Mouse (Mus musculus) hindbrain, embryonic 11.5 days (tissue): ENCODE data around the gene Kcne4. TPM values are rescaled to one million over a fixed set of nuclear protein-coding genes. Genes with fewer than 3 reads are reported as not detected.
"Not testable (repeated sequence)": the region's sequence is repeated elsewhere in the genome, so short reads cannot be mapped to it uniquely, and the experiment has no call there.

Experiments
- ATAC-seq: fragments of 200-750 bp; cut with Nextera tagmentation; 2 replicates; pipeline ENCODE4 v1.8.0; 2017; ENCODE audit warnings: mild to moderate bottlenecking, moderate TSS enrichment, moderate library complexity; ENCODE audit not compliant: low FRiP score
- DNase-seq: peaks from one replicate; pipeline ENCODE4 v3.0.0-alpha.2; 2015; ENCODE audit warnings: low spot score
- H3K27ac ChIP-seq: fragments of 300-500 bp; sonication (generic); 2 replicates; pipeline ENCODE4 v1.5.1; 2014; ENCODE audit warnings: mild to moderate bottlenecking, low read depth, low read length
- H3K27me3 ChIP-seq: fragments of 300-500 bp; sonication (generic); 2 replicates; pipeline ENCODE4 v1.6.1; 2014; ENCODE audit warnings: mild to moderate bottlenecking, low read length, moderate library complexity, mixed read lengths; ENCODE audit not compliant: control insufficient read depth, insufficient read depth
- H3K36me3 ChIP-seq: fragments of 300-500 bp; sonication (generic); 2 replicates; pipeline ENCODE4 v1.6.1; 2014; ENCODE audit warnings: mild to moderate bottlenecking, low read length, moderate library complexity, mixed read lengths; ENCODE audit not compliant: control insufficient read depth, insufficient read depth
- H3K4me1 ChIP-seq: fragments of 300-500 bp; sonication (generic); replicated peaks from 2 replicates; pipeline ENCODE4 v1.6.1; 2014; ENCODE audit warnings: low read length, mixed read lengths; ENCODE audit not compliant: control insufficient read depth, insufficient read depth
- H3K4me2 ChIP-seq: fragments of 300-500 bp; sonication (generic); replicated peaks from 2 replicates; pipeline ENCODE4 v1.6.1; 2014; ENCODE audit warnings: mild to moderate bottlenecking, low read depth, low read length
- H3K4me3 ChIP-seq: fragments of 300-500 bp; sonication (generic); 2 replicates; pipeline ENCODE4 v1.5.1; 2014; ENCODE audit warnings: low read depth, low read length
- H3K9ac ChIP-seq: fragments of 300-500 bp; sonication (generic); 2 replicates; pipeline ENCODE4 v1.6.1; 2014; ENCODE audit warnings: low read depth, low read length
- H3K9me3 ChIP-seq: fragments of 300-500 bp; sonication (generic); 2 replicates; pipeline ENCODE4 v1.6.1; 2016; ENCODE audit warnings: low read length; ENCODE audit not compliant: control insufficient read depth
- WGBS: fragments of 180-500 bp; shearing (Covaris S2); extraction: QIAGEN DNeasy Blood & Tissue Kit; methylation state at CpG from one replicate; pipeline ENCODE4 v1.1.7; 2014; 5-methylcytosine and 5-hydroxymethylcytosine counted together
- polyA plus RNA-seq: library from polyadenylated mRNA; unstranded; fragments of >200 nt; fragmentation: Nextera tagmentation; extraction: Ambion mirVana; gene quantifications from 2 replicates; pipeline ENCODE4 v1.2.1, GENCODE M21; 2014

Kcne4 gene
- 0.74 and 1.3 TPM in 2 replicates for polyA plus RNA-seq

GRCm38 (mm10) chr1:78816639-78817038 lies at the start of gene Kcne4:
TSS of gene Kcne4 (plus strand) at chr1:78816758.
- WGBS: 77% methylated on average over 10 of the region's 10 CpGs
- no peaks in the 10 kb centered on the region for H3K36me3 ChIP-seq
- no peak within 1 kb of the TSS for H3K9ac ChIP-seq
- H3K27ac ChIP-seq: no peak within 1 kb of the TSS
- DNase-seq: no peak
- H3K4me2 ChIP-seq: no peak within 1 kb of the TSS
- no peaks in the 10 kb centered on the region for H3K27me3 ChIP-seq
- no peaks in the 10 kb centered on the region for H3K4me1 ChIP-seq
- H3K9me3 ChIP-seq: no peaks in the 10 kb centered on the region
- no peak within 1 kb of the TSS for H3K4me3 ChIP-seq
- no peak for ATAC-seq

DNA sequence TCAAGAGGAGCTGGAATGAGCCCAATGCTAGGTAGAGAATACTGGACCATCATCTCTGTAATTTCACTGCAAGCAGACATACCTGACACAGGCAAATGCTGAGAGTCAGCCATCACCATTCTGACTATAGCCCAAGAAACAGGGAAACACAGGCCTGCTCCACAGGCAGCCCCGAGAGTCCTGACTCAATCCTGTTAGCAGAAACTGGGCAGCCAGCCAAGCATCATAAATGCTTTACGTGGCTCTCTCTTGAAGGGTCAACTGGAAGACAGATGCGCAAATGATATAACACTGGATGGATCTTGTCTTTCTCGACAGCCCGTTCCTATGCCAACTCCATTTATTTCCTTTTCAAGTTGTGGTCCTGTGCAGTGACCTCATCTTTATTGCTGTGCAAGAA lies 34.7 kb upstream of the Kcne4 start:
- Histone ChIP-seq H3K27me3 (no peaks in the 10 kb centered on the region), H3K4me1 (no peaks in the 10 kb centered on the region), H3K9me3 (no peaks in the 10 kb centered on the region), H3K9ac (no peak overlapping the region), H3K4me2 (no peak overlapping the region), H3K36me3 (no peaks in the 10 kb centered on the region), H3K4me3 (no peak overlapping the region), H3K27ac (no peak overlapping the region)
- DNase-seq (peak; percentile 43), ATAC-seq (no peak)
- WGBS: 76% methylated on average over 5 of the region's 5 CpGs

GRCm38 (mm10) chr1:78784936-78785335 lies 31.6 kb upstream of the Kcne4 start:
- H3K4me1 ChIP-seq, H3K27me3 ChIP-seq, ATAC-seq, DNase-seq, H3K9me3 ChIP-seq, H3K36me3 ChIP-seq, H3K9ac ChIP-seq, H3K4me3 ChIP-seq, H3K4me2 ChIP-seq, H3K27ac ChIP-seq: not testable (repeated sequence)
- WGBS: 93% methylated on average over 9 of the region's 9 CpGs

DNA sequence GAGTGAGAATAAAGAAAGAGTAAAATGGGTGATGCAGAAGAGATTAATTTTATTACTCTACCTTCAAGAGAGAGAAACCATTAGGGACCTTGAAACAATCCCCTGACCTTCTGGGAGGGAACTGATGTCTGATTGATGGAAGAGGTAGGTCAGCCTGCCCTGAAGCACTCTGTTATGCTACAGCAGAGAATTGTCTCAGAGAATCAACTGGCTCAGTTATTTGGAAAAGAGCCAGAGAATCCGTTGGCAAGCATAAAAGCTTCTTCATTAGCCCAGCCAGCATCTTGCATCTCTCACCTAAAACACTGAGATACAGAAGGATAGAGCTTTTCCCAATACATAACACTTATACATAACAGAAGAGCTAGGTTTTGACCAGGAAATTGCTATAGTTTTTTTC lies 26.8 kb upstream of the Kcne4 start:
- DNase-seq: no peak

DNA sequence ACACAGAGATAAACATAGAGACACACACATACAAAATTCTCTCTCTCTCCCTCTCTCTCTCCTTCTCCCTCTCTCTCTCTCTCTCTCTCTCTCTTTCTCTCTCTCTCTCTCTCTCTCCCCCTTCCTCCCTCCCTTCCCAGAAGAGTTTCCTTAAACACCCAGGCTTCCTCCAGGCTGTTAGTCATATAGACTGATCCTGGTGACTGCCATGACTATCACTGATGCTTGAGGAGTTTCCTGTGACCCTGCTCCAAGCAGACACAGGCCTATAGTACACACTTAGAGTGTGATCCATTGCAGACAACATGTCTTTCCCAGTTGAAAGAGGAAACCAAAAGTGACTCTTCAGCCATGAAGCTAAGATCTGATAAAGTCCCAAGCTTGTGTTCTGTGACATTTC lies 9.1 kb upstream of the Kcne4 start:
- no peaks in the 10 kb centered on the region for H3K27me3 ChIP-seq
- no peak overlapping the region for H3K4me3 ChIP-seq
- H3K9me3 ChIP-seq: no peaks in the 10 kb centered on the region
- no peak overlapping the region for H3K9ac ChIP-seq
- ATAC-seq (no peak), DNase-seq (no peak)
- no peaks in the 10 kb centered on the region for H3K4me1 ChIP-seq
- no peak overlapping the region for H3K27ac ChIP-seq
- H3K36me3 ChIP-seq: no peaks in the 10 kb centered on the region
- no peak overlapping the region for H3K4me2 ChIP-seq

More for the DNA sequence above, 26.8 kb upstream of the Kcne4 start:
- Histone ChIP-seq H3K4me2 (no peak overlapping the region), H3K9ac (no peak overlapping the region), H3K4me1 (no peaks in the 10 kb centered on the region), H3K36me3 (no peaks in the 10 kb centered on the region), H3K27ac (no peak overlapping the region), H3K4me3 (no peak overlapping the region), H3K27me3 (no peaks in the 10 kb centered on the region), H3K9me3 (no peaks in the 10 kb centered on the region)
- 45% methylated on average over 1 of the region's 1 CpGs for WGBS
- no peak for ATAC-seq

DNA sequence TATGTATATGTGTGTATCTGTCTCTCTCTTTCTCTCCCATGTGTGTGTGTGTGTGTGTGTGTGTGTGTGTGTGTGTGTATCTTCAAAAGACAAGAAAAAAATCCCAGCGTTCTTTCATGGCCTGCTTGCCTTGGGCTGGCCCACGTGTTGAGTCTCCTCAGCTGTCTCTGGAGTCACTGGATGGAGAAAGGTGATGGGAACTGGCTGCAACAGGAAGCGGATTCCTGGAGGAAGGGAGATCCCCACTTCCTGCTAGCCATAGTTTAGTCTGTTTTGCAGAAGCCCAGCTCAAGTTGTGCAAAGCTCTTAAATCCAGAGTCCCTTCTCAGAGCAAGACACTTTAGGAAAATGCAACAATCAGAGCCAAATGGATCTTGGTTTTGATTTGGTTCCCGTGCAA lies 6.7 kb upstream of the Kcne4 start:
- H3K36me3 ChIP-seq: no peaks in the 10 kb centered on the region
- ATAC-seq (no peak), DNase-seq (no peak)
- no peak overlapping the region for H3K9ac ChIP-seq
- no peaks in the 10 kb centered on the region for H3K9me3 ChIP-seq
- H3K4me1 ChIP-seq: no peaks in the 10 kb centered on the region
- H3K4me3 ChIP-seq: no peak overlapping the region
- H3K27me3 ChIP-seq: no peaks in the 10 kb centered on the region
- 67% methylated on average over 4 of the region's 4 CpGs for WGBS
- H3K4me2 ChIP-seq: no peak overlapping the region
- no peak overlapping the region for H3K27ac ChIP-seq

DNA sequence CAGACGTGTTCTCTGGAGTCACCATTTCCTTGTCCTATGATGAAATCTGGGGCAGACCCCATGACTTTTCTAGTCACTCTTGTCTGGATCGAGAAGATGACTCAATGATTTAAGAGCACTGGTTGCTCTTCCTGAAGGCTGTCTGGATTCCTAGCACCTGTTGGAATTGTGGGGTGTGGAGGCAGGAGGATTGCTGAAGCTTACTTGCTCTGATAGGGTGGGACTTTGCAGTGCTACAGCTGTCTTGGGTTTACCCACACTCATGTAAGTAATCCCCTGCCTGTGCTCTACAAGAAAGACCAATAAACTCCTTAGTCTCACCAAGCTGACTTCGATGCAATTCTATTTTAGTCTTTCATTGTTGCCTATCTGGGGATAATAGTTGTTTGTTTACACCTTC lies 5.7 kb upstream of the Kcne4 start:
- ATAC-seq (no peak), DNase-seq (no peak)
- Histone ChIP-seq H3K9ac (no peak overlapping the region), H3K27ac (no peak overlapping the region), H3K4me2 (no peak overlapping the region), H3K9me3 (no peaks in the 10 kb centered on the region), H3K4me3 (no peak overlapping the region), H3K27me3 (no peaks in the 10 kb centered on the region), H3K36me3 (no peaks in the 10 kb centered on the region), H3K4me1 (no peaks in the 10 kb centered on the region)
- 91% methylated on average over 3 of the region's 3 CpGs for WGBS

GRCm38 (mm10) chr1:78811975-78812490 lies 4.5 kb upstream of the Kcne4 start:
- ATAC-seq (no peak), DNase-seq (no peak)
- H3K9ac ChIP-seq: no peak overlapping the region
- no peaks in the 10 kb centered on the region for H3K4me1 ChIP-seq
- H3K4me2 ChIP-seq: no peak overlapping the region
- WGBS: 87% methylated on average over 10 of the region's 10 CpGs
- no peak overlapping the region for H3K27ac ChIP-seq
- no peak overlapping the region for H3K4me3 ChIP-seq
- H3K9me3 ChIP-seq: no peaks in the 10 kb centered on the region
- no peaks in the 10 kb centered on the region for H3K36me3 ChIP-seq
- no peaks in the 10 kb centered on the region for H3K27me3 ChIP-seq

- WGBS: 95% methylated on average over 16 of the region's 16 CpGs
- Histone ChIP-seq H3K27ac (no peak overlapping the region), H3K4me2 (no peak overlapping the region)
Measured at GRCm38 (mm10) chr1:78817756-78818155, 1.2 kb downstream of the Kcne4 start.

More at GRCm38 (mm10) chr1:78817756-78818155, 1.2 kb downstream of the Kcne4 start:
- no peaks in the 10 kb centered on the region for H3K9me3 ChIP-seq
- H3K9ac ChIP-seq: no peak overlapping the region
- H3K4me1 ChIP-seq: no peaks in the 10 kb centered on the region
- no peaks in the 10 kb centered on the region for H3K27me3 ChIP-seq
- no peak overlapping the region for H3K4me3 ChIP-seq
- ATAC-seq: no peak
- DNase-seq: no peak
- H3K36me3 ChIP-seq: no peaks in the 10 kb centered on the region
